Mouse (Mus musculus) erythroblast, embryonic 14.5 days (primary cell): ENCODE measurements around the gene Hrh3.

ENCODE experiments used
- GATA1 ChIP-seq: IDR thresholded peaks from 2 replicates; pipeline ENCODE4 v1.6.1; 2012; ENCODE audit warnings: low read length, inconsistent platforms, mixed read lengths
- TAL1 ChIP-seq: IDR thresholded peaks from 3 replicates; pipeline ENCODE4 v1.6.1; 2012; ENCODE audit warnings: low read length, inconsistent platforms, mixed read lengths

DNA sequence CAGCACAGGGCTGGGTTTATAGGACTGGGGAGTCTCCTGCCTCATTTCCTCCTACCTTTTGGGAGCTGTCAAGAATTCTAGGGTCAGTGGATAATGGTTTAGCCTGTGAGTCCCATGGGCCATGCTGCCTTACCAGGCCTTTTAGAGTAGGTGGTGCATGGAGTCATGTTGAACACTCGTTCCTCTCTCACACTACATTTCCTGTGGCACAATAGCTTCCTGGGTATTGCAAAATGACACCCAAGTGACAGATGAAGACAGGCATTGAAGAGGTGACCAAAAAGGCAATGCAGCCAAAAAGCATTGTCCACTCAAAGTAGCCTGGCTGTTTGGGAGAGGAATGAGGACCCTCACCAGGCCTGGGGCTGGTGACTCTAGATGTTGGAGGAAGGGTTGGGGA lies 23.4 kb upstream of the Hrh3 start:
- TF ChIP-seq TAL1 = no peak
- no peak for TF ChIP-seq GATA1
